Mouse (Mus musculus): ENCODE results near the gene Trpc6. TPM values are rescaled to one million over a fixed set of nuclear protein-coding genes. Genes with fewer than 3 reads are reported as not detected.

Gene Trpc6
- polyA plus RNA-seq, 1 experiment from 2014 or later: 4.7 TPM

DNA sequence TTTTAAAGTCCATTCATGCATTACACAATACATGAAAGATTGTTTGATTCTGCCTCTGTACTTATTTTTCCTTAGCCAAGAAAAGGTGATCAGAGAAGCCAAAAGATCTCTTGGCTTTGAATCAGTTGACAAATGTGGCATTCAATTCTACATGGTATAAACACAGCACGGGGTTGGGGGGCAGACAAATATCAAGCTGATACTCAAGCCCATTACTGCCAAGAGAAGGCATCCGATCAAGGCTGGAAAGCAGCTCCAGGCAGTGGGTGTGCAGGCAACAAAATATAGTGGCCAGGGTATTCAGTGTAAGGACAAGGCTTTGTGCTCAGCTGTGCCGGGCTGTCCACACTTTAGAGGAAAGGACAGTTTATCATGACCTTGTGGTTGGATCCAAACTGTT is 185.1 kb downstream of the Trpc6 start:
- ATAC-seq (ENCODE audit: low read depth): no peak
- H3K9me3 ChIP-seq (ENCODE audit: control insufficient read depth, low read length): no peaks in the 10 kb centered on the region
- no peak overlapping the region for H3K4me3 ChIP-seq (ENCODE audit: low read length)
- WGBS: 64% methylated on average over 3 of the region's 3 CpGs
- H3K27me3 ChIP-seq (ENCODE audit: control insufficient read depth, insufficient read depth, low read depth, low read length): no peaks in the 10 kb centered on the region
- H3K27ac ChIP-seq (ENCODE audit: low read length): no peak overlapping the region
- no peak overlapping the region for H3K9ac ChIP-seq (ENCODE audit: low read length)
- H3K36me3 ChIP-seq (ENCODE audit: control insufficient read depth, insufficient read depth, low read length): no peaks in the 10 kb centered on the region
- H3K4me2 ChIP-seq (ENCODE audit: low read depth, low read length): no peak overlapping the region
- no peaks in the 10 kb centered on the region for H3K4me1 ChIP-seq (replicated peaks; ENCODE audit: control insufficient read depth, insufficient read depth, low read length)

Data from lung, embryonic 16.5 days (tissue).